Mouse (Mus musculus): ENCODE results near the gene Gm10665. TPM values are rescaled to one million over a fixed set of nuclear protein-coding genes. Genes with fewer than 3 reads are reported as not detected.

Gene Gm10665
- polyA plus RNA-seq (2014; fragmentation: Illumina TruSeq; extraction: RNeasy Lipid Tissue Mini Kit (QIAGEN cat#74804); ENCODE audit: low read depth, low replicate concordance) = not detected

GRCm38 (mm10) chr7:22463975-22464374 lies at the start of gene Gm10665:
Gene Gm10665 (minus strand): TSS chr7:22464075.

GRCm38 (mm10) chr7:22499578-22499977 lies 35.7 kb upstream of the Gm10665 start, which contains the start of gene Vmn1r151:
Gene Vmn1r151 (minus strand): TSS chr7:22499678.

GRCm38 (mm10) chr7:22438129-22438528 lies 25.7 kb downstream of the Gm10665 start, which contains the start of gene Vmn1r149:
Gene Vmn1r149 (minus strand): TSS chr7:22438229.

GRCm38 (mm10) chr7:22413283-22413682 lies 50.6 kb downstream of the Gm10665 start, which contains the start of gene Vmn1r148:
Gene Vmn1r148 (plus strand): TSS chr7:22413583.

Other genes with a start within 250 kb of the Gm10665 start
- gene Gm8453, start 234.6 kb downstream of the Gm10665 start, polyA plus RNA-seq (2014; fragmentation: Illumina TruSeq; extraction: RNeasy Lipid Tissue Mini Kit (QIAGEN cat#74804); ENCODE audit: low read depth, low replicate concordance) = not detected
- not detected for gene Gm4187, start 134.4 kb downstream of the Gm10665 start, polyA plus RNA-seq (2014; fragmentation: Illumina TruSeq; extraction: RNeasy Lipid Tissue Mini Kit (QIAGEN cat#74804); ENCODE audit: low read depth, low replicate concordance)
- not detected for gene Gm8660, start 93.0 kb downstream of the Gm10665 start, polyA plus RNA-seq (2014; fragmentation: Illumina TruSeq; extraction: RNeasy Lipid Tissue Mini Kit (QIAGEN cat#74804); ENCODE audit: low read depth, low replicate concordance)
- not detected for gene Vmn1r148, start 50.5 kb downstream of the Gm10665 start, polyA plus RNA-seq (2014; fragmentation: Illumina TruSeq; extraction: RNeasy Lipid Tissue Mini Kit (QIAGEN cat#74804); ENCODE audit: low read depth, low replicate concordance)
- gene Vmn1r149, start 25.8 kb downstream of the Gm10665 start, polyA plus RNA-seq (2014; fragmentation: Illumina TruSeq; extraction: RNeasy Lipid Tissue Mini Kit (QIAGEN cat#74804); ENCODE audit: low read depth, low replicate concordance) = not detected
- gene Vmn1r151, start 35.6 kb upstream of the Gm10665 start, polyA plus RNA-seq (2014; fragmentation: Illumina TruSeq; extraction: RNeasy Lipid Tissue Mini Kit (QIAGEN cat#74804); ENCODE audit: low read depth, low replicate concordance) = not detected
- not detected for gene Vmn1r152, start 58.9 kb upstream of the Gm10665 start, polyA plus RNA-seq (2014; fragmentation: Illumina TruSeq; extraction: RNeasy Lipid Tissue Mini Kit (QIAGEN cat#74804); ENCODE audit: low read depth, low replicate concordance)
- gene Gm8677, start 70.8 kb upstream of the Gm10665 start, polyA plus RNA-seq (2014; fragmentation: Illumina TruSeq; extraction: RNeasy Lipid Tissue Mini Kit (QIAGEN cat#74804); ENCODE audit: low read depth, low replicate concordance) = not detected
- gene Gm4201, start 101.3 kb upstream of the Gm10665 start, polyA plus RNA-seq (2014; fragmentation: Illumina TruSeq; extraction: RNeasy Lipid Tissue Mini Kit (QIAGEN cat#74804); ENCODE audit: low read depth, low replicate concordance) = not detected
- not detected for gene Gm4565, start 124.1 kb upstream of the Gm10665 start, polyA plus RNA-seq (2014; fragmentation: Illumina TruSeq; extraction: RNeasy Lipid Tissue Mini Kit (QIAGEN cat#74804); ENCODE audit: low read depth, low replicate concordance)
- gene Vmn1r155, start 193.9 kb upstream of the Gm10665 start, polyA plus RNA-seq (2014; fragmentation: Illumina TruSeq; extraction: RNeasy Lipid Tissue Mini Kit (QIAGEN cat#74804); ENCODE audit: low read depth, low replicate concordance) = not detected
- not detected for gene Gm8693, start 228.2 kb upstream of the Gm10665 start, polyA plus RNA-seq (2014; fragmentation: Illumina TruSeq; extraction: RNeasy Lipid Tissue Mini Kit (QIAGEN cat#74804); ENCODE audit: low read depth, low replicate concordance)